Mouse (Mus musculus): ENCODE measurements at regions not wholly inside any gene's neighbourhood (a gene's known extent, or its start where the extent isn't known, plus 50 kb on each side); places are given as distances from the start of the nearest gene placed in this dataset.
"Not testable (repeated sequence)": the region's sequence is repeated elsewhere in the genome, so short reads cannot be mapped to it uniquely, and the experiment has no call there.

DNA sequence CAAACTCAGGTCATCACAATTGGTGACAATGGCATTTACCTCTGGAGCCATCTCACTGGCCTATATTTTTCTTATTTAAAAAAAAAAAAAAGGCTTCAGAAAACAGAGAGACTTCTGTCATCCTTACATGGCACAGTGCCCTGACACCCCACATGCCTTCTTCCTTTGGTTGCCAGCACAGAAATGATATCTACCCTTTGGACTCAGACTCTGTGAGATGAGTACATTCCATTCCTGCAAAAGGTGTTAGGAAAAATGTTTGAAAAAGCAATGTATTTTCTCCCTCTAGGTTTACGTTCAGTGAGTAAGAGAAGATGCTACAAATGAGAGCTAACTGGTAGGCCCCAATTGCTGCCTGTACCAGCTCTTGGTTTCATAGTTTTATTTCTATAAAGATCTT, 99.9 kb upstream of the Ccdc122 start:
- H3K36me3 ChIP-seq (ENCODE audit: control insufficient read depth, insufficient read depth, low read length, poor library complexity, severe bottlenecking), result no peaks in the 10 kb centered on the region
- H3K27ac ChIP-seq (ENCODE audit: insufficient read depth, low read length), result no peak overlapping the region
- no peaks in the 10 kb centered on the region for H3K4me1 ChIP-seq (ENCODE audit: control insufficient read depth, insufficient read depth, low read length)
- no peaks in the 10 kb centered on the region for H3K27me3 ChIP-seq (ENCODE audit: control insufficient read depth, insufficient read depth, low read length, poor library complexity, severe bottlenecking)
- H3K4me3 ChIP-seq (ENCODE audit: low read depth, low read length), result no peak overlapping the region
- H3K9me3 ChIP-seq (replicated peaks; ENCODE audit: control insufficient read depth, insufficient read depth, low read length, poor library complexity, severe bottlenecking), result no peaks in the 10 kb centered on the region
- no peak overlapping the region for H3K9ac ChIP-seq (ENCODE audit: low read depth, poor library complexity, severe bottlenecking)
- TF ChIP-seq POLR2A (IDR thresholded peaks at IDR 0.05; ENCODE audit: insufficient read depth, low read length) (no peak), CTCF (IDR thresholded peaks at IDR 0.05; ENCODE audit: low read depth, low read length) (no peak), EP300 (IDR thresholded peaks at IDR 0.05; ENCODE audit: insufficient read depth, low read depth, low read length) (no peak)

DNA sequence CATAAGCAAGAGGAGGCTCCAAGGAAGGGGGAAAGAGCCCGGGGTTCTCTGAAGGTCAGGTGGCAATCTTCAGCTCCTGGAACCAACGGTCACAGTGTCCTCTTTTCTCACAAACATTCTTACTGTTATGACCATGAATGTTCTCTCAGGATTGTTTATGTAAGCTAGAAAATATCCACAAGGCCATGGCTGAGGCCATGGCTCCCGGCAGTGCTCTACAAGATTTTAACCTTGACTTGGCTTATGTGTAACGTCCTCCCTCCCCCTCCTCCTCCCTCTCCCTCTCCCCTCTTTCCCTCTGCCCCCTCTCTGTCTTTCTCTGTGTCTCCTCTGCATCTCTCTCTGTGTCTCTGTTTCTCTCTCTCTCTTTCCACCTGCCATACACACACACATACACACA, 100.5 kb upstream of the Ccdc122 start:
- H3K36me3 ChIP-seq (ENCODE audit: control insufficient read depth, insufficient read depth, low read length, poor library complexity, severe bottlenecking); H3K9ac ChIP-seq (ENCODE audit: low read depth, poor library complexity, severe bottlenecking); H3K4me1 ChIP-seq (ENCODE audit: control insufficient read depth, insufficient read depth, low read length); H3K9me3 ChIP-seq (replicated peaks; ENCODE audit: control insufficient read depth, insufficient read depth, low read length, poor library complexity, severe bottlenecking); H3K4me3 ChIP-seq (ENCODE audit: low read depth, low read length); H3K27ac ChIP-seq (ENCODE audit: insufficient read depth, low read length); H3K27me3 ChIP-seq (ENCODE audit: control insufficient read depth, insufficient read depth, low read length, poor library complexity, severe bottlenecking): not testable (repeated sequence)

DNA sequence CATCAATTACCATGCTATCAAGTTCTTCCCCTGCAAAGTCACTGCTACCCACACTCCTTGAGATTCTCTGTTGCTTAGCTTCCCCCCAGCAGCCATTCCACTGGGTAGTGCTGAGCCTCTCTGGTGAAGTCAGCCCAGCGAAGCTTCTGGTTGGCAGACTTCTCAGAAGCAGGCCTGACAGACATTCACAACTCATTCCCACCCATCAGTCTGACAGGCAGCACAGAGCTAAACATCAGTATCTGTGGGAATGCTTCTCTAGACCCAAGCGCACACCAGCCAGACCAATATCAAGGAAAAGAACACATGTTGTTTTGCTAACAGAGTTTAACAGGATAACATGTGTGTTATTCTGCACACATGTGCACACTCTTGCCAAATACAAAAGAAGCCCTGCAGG, 101.1 kb upstream of the Ccdc122 start:
- no peak overlapping the region for H3K27ac ChIP-seq (ENCODE audit: insufficient read depth, low read length)
- TF ChIP-seq CTCF (IDR thresholded peaks at IDR 0.05; ENCODE audit: low read depth, low read length), result no peak
- TF ChIP-seq EP300 (IDR thresholded peaks at IDR 0.05; ENCODE audit: insufficient read depth, low read depth, low read length), result no peak
- no peak for TF ChIP-seq POLR2A (IDR thresholded peaks at IDR 0.05; ENCODE audit: insufficient read depth, low read length)
- H3K4me1 ChIP-seq (ENCODE audit: control insufficient read depth, insufficient read depth, low read length), result no peaks in the 10 kb centered on the region

DNA sequence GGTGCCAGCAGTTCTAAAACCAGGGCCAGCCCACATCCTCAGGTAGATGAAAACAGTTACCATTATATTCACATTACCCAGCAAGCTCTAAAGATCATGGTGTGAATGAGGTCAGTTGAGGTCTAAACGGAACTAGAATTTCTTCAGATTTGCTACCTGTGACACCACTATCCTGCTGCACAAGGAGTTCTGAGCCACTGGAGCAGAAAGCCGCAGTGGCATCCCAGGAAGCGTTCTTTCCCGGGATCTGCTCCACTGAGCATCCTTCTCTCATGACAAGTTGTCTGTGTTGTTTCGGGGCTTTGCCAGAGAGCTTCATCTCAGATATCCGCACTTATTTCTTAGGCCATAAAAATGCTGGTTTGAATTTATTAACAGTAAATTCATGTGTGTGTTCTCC, 103.7 kb upstream of the Ccdc122 start:
- Histone ChIP-seq H3K36me3 (ENCODE audit: control insufficient read depth, insufficient read depth, low read length, poor library complexity, severe bottlenecking) (no peaks in the 10 kb centered on the region), H3K4me3 (ENCODE audit: low read depth, low read length) (no peak overlapping the region), H3K27ac (ENCODE audit: insufficient read depth, low read length) (no peak overlapping the region), H3K9me3 (replicated peaks; ENCODE audit: control insufficient read depth, insufficient read depth, low read length, poor library complexity, severe bottlenecking) (no peaks in the 10 kb centered on the region), H3K9ac (ENCODE audit: low read depth, poor library complexity, severe bottlenecking) (no peak overlapping the region), H3K4me1 (ENCODE audit: control insufficient read depth, insufficient read depth, low read length) (no peaks in the 10 kb centered on the region), H3K27me3 (ENCODE audit: control insufficient read depth, insufficient read depth, low read length, poor library complexity, severe bottlenecking) (no peaks in the 10 kb centered on the region)
- TF ChIP-seq POLR2A (IDR thresholded peaks at IDR 0.05; ENCODE audit: insufficient read depth, low read length) (no peak), CTCF (IDR thresholded peaks at IDR 0.05; ENCODE audit: low read depth, low read length) (no peak), EP300 (IDR thresholded peaks at IDR 0.05; ENCODE audit: insufficient read depth, low read depth, low read length) (no peak)

More for the DNA sequence above, 101.1 kb upstream of the Ccdc122 start:
- H3K9me3 ChIP-seq (replicated peaks; ENCODE audit: control insufficient read depth, insufficient read depth, low read length, poor library complexity, severe bottlenecking), result no peaks in the 10 kb centered on the region
- H3K9ac ChIP-seq (ENCODE audit: low read depth, poor library complexity, severe bottlenecking), result no peak overlapping the region
- no peak overlapping the region for H3K4me3 ChIP-seq (ENCODE audit: low read depth, low read length)
- H3K27me3 ChIP-seq (ENCODE audit: control insufficient read depth, insufficient read depth, low read length, poor library complexity, severe bottlenecking), result no peaks in the 10 kb centered on the region
- H3K36me3 ChIP-seq (ENCODE audit: control insufficient read depth, insufficient read depth, low read length, poor library complexity, severe bottlenecking), result no peaks in the 10 kb centered on the region

DNA sequence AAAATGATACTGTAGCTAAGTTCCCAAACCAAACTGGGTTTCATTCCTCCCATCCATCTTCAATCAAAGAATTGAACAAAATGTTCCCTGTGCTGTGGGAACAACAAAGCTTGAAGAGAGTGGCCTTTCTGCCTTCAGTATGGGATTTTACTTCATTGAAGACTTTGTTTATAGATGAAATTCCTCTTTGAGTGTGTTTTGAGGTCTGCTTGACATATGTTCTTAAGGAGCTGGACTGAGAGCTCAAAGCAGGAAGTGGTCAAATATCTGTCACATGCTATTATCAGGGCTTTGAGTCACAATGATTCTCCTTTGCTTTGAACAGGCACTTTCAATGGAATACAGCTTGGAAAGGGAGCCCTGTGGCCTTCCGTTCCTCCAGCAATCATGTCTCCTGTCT, 105.2 kb upstream of the Ccdc122 start:
- no peak overlapping the region for H3K4me3 ChIP-seq (ENCODE audit: low read depth, low read length)
- no peak overlapping the region for H3K9ac ChIP-seq (ENCODE audit: low read depth, poor library complexity, severe bottlenecking)
- no peaks in the 10 kb centered on the region for H3K4me1 ChIP-seq (ENCODE audit: control insufficient read depth, insufficient read depth, low read length)
- H3K27ac ChIP-seq (ENCODE audit: insufficient read depth, low read length), result no peak overlapping the region
- no peak for TF ChIP-seq CTCF (IDR thresholded peaks at IDR 0.05; ENCODE audit: low read depth, low read length)
- no peak for TF ChIP-seq EP300 (IDR thresholded peaks at IDR 0.05; ENCODE audit: insufficient read depth, low read depth, low read length)
- TF ChIP-seq POLR2A (IDR thresholded peaks at IDR 0.05; ENCODE audit: insufficient read depth, low read length), result no peak
- H3K36me3 ChIP-seq (ENCODE audit: control insufficient read depth, insufficient read depth, low read length, poor library complexity, severe bottlenecking), result no peaks in the 10 kb centered on the region
- no peaks in the 10 kb centered on the region for H3K9me3 ChIP-seq (replicated peaks; ENCODE audit: control insufficient read depth, insufficient read depth, low read length, poor library complexity, severe bottlenecking)
- no peaks in the 10 kb centered on the region for H3K27me3 ChIP-seq (ENCODE audit: control insufficient read depth, insufficient read depth, low read length, poor library complexity, severe bottlenecking)

DNA sequence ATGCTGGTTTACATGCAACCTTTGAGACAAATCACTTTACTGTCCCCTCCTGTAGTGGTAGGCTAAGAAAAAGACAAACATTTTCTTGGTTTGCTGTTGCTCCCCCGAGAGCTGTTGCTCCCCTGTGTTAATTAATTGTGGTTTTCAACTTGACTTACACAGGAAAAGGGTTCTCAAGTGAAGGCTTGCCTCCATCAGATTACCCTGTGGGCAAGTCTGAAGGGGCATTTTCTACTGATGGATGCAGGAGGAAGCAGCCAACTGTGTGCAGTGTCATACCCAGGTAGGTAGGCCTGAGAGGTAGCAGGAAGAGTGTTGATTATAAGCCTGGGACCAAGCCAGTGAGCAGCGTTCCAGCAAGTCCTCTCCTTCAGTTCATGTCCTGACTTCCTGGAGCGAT, 107.0 kb upstream of the Ccdc122 start:
- Histone ChIP-seq H3K4me3 (ENCODE audit: low read depth, low read length) (no peak overlapping the region), H3K27ac (ENCODE audit: insufficient read depth, low read length) (no peak overlapping the region), H3K4me1 (ENCODE audit: control insufficient read depth, insufficient read depth, low read length) (no peaks in the 10 kb centered on the region), H3K9me3 (replicated peaks; ENCODE audit: control insufficient read depth, insufficient read depth, low read length, poor library complexity, severe bottlenecking) (no peaks in the 10 kb centered on the region), H3K9ac (ENCODE audit: low read depth, poor library complexity, severe bottlenecking) (no peak overlapping the region), H3K36me3 (ENCODE audit: control insufficient read depth, insufficient read depth, low read length, poor library complexity, severe bottlenecking) (no peaks in the 10 kb centered on the region), H3K27me3 (ENCODE audit: control insufficient read depth, insufficient read depth, low read length, poor library complexity, severe bottlenecking) (no peaks in the 10 kb centered on the region)
- no peak for TF ChIP-seq POLR2A (IDR thresholded peaks at IDR 0.05; ENCODE audit: insufficient read depth, low read length)
- no peak for TF ChIP-seq CTCF (IDR thresholded peaks at IDR 0.05; ENCODE audit: low read depth, low read length)
- TF ChIP-seq EP300 (IDR thresholded peaks at IDR 0.05; ENCODE audit: insufficient read depth, low read depth, low read length), result no peak

Data from ES-Bruce4 (cell line).